ENCODE assay signal across 28 mouse cellular contexts in genomic region chr4:55366014-55366413, GRCm38 (mm10). TPM values are rescaled to one million over a fixed set of nuclear protein-coding genes. Genes with fewer than 3 reads are reported as not detected.
DNase-seq lines count a peak whose midpoint lies in the region; ATAC-seq and TF ChIP-seq lines count a peak whose summit lies in the region.
"Had no signal": no experiment of that assay in that cellular context is flagged by ENCODE, and none has a peak within 500 bp of the region (broad histone marks: within the 10 kb centered on the region; RNA-seq: fewer than 3 reads in every experiment).

No protein-coding gene starts in this region.

- no peaks in the 10 kb centered on the region for H3K27me3 ChIP-seq in CH12.LX (replicated peaks)
- H3K27me3 ChIP-seq in hindbrain, postnatal 0 days (ENCODE audit: insufficient read depth, low read length) = no peaks in the 10 kb centered on the region
- H3K27me3 ChIP-seq: forebrain, embryonic 13.5 days; liver, embryonic 13.5 days; midbrain, embryonic 12.5 days; neural tube, embryonic 13.5 days had no signal

- no peak for TF ChIP-seq RAD21 in CH12.LX (IDR thresholded peaks at IDR 0.05; ENCODE audit: low read depth, low read length)

- no peak overlapping the region for H3K9ac ChIP-seq in CH12.LX (ENCODE audit: insufficient read depth, low read depth)
- H3K9ac ChIP-seq in hindbrain, postnatal 0 days (replicated peaks; ENCODE audit: low read length) = no peak overlapping the region
- H3K9ac ChIP-seq: forebrain, embryonic 13.5 days; hindbrain, embryonic 14.5 days; liver, embryonic 13.5 days; midbrain, embryonic 12.5 days; neural tube, embryonic 13.5 days had no signal

- dilution Hi-C loops in CH12.LX (cut with MboI; ENCODE audit: extremely low pct_ligation_motif_present, extremely low pct_unique_long_range_greater_than_20kb, low sequenced_read_pairs) = no loop called here

- in situ Hi-C loops in CH12.LX (cut with MboI; ENCODE audit: low pct_ligation_motif_present, low pct_unique_long_range_greater_than_20kb, low sequenced_read_pairs) = no loop called here

- 45% methylated on average over 1 of the region's 1 CpGs for WGBS in hindbrain, postnatal 0 days

- TF ChIP-seq POLR2A in CH12.LX (IDR thresholded peaks at IDR 0.05; ENCODE audit: low read depth, low read length) = no peak

- DNase-seq in 416B (ENCODE audit: low read depth) (peak; percentile 60), CH12.LX (ENCODE audit: extremely low read depth) (peak; percentile 42)
- no peak for DNase-seq in spleen, postnatal 14 days (ENCODE audit: low spot score in 2 of 2)
- DNase-seq in hindbrain, postnatal 0 days (ENCODE audit: low spot score) = no peak
- no peak for DNase-seq in gastrocnemius, postnatal 14 days
- DNase-seq: adrenal gland, adult 2 months; adrenal gland, postnatal 36 days; cerebellum, adult 2 months; cerebellum, postnatal 14 days; gastrocnemius, adult 2 months; heart, postnatal 36 days; kidney, adult 2 months; kidney, postnatal 36 days; layer of hippocampus, postnatal 36 days; left cerebral cortex, postnatal 4 days; liver, embryonic 13.5 days; lung, adult 18-20 months; lung, postnatal 10 days; right cerebral cortex, postnatal 4 days; thymus, postnatal 4 days had no signal

- intact Hi-C loops in gastrocnemius, postnatal 14 days (cut with DNase I; ENCODE audit: low total_unique reads) = no loop called here

- H3K79me2 ChIP-seq in CH12.LX (replicated peaks; ENCODE audit: control insufficient read depth, extremely low read depth, insufficient read depth, poor library complexity, severe bottlenecking) = peaks cover 65% of the 10 kb centered on the region

- H3K4me2 ChIP-seq in CH12.LX (ENCODE audit: insufficient read depth, low read depth, poor library complexity, severe bottlenecking) = no peak overlapping the region
- no peak overlapping the region for H3K4me2 ChIP-seq in hindbrain, postnatal 0 days (ENCODE audit: low read depth, low read length)
- H3K4me2 ChIP-seq: forebrain, embryonic 13.5 days; hindbrain, embryonic 14.5 days; liver, embryonic 13.5 days; midbrain, embryonic 12.5 days; neural tube, embryonic 13.5 days had no signal

- H3K36me3 ChIP-seq in CH12.LX (replicated peaks in 1 of 2; ENCODE audit: control insufficient read depth in 1 of 2, insufficient read depth in 1 of 2, low read length in 1 of 2) = peaks cover 22 to 65% of the 10 kb centered on the region in 2 experiments
- H3K36me3 ChIP-seq in hindbrain, postnatal 0 days (ENCODE audit: insufficient read depth, low read length) = no peaks in the 10 kb centered on the region

- peaks cover 4% of the 10 kb centered on the region for H3K9me3 ChIP-seq in CH12.LX (replicated peaks; ENCODE audit: low read length)
- H3K9me3 ChIP-seq in hindbrain, postnatal 0 days (ENCODE audit: low read length) = no peaks in the 10 kb centered on the region
- H3K9me3 ChIP-seq: forebrain, embryonic 13.5 days; heart, embryonic 10.5 days; liver, embryonic 13.5 days; midbrain, embryonic 12.5 days; neural tube, embryonic 13.5 days had no signal

- TF ChIP-seq EP300 in CH12.LX (IDR thresholded peaks at IDR 0.05; ENCODE audit: low read length) = no peak

- 0 out of 2 replicates have a peak overlapping the region, but pooled peaks have one; percentile 38 for H3K27ac ChIP-seq in CH12.LX (ENCODE audit: insufficient read depth, low read depth)
- H3K27ac ChIP-seq in hindbrain, postnatal 0 days = no peak overlapping the region
- H3K27ac ChIP-seq: forebrain, embryonic 13.5 days; gastrocnemius, adult 2 months; heart, embryonic 10.5 days; hindbrain, embryonic 14.5 days; liver, embryonic 13.5 days; midbrain, embryonic 12.5 days; neural tube, embryonic 13.5 days had no signal

- H3K4me1 ChIP-seq in CH12.LX (ENCODE audit: control insufficient read depth in 1 of 2, insufficient read depth in 2 of 2) = peaks cover 2 to 31% of the 10 kb centered on the region in 2 experiments; a peak in 3 of 4 replicates
- H3K4me1 ChIP-seq in hindbrain, postnatal 0 days (ENCODE audit: insufficient read depth, low read length) = no peaks in the 10 kb centered on the region
- H3K4me1 ChIP-seq: forebrain, embryonic 13.5 days; heart, embryonic 10.5 days; midbrain, embryonic 12.5 days had no signal

- no peak for TF ChIP-seq CTCF in CH12.LX (conservative IDR thresholded peaks at IDR 0.05 in 1 of 2, IDR thresholded peaks at IDR 0.05 in 1 of 2; ENCODE audit: low read depth in 2 of 2, low read length in 2 of 2)
- TF ChIP-seq CTCF in hindbrain, postnatal 0 days (IDR thresholded peaks at IDR 0.05; ENCODE audit: low read depth) = no peak

- H3K4me3 ChIP-seq in CH12.LX (replicated peaks in 1 of 3; ENCODE audit: low read depth in 2 of 3, low read length in 2 of 3, poor library complexity in 1 of 3) = no peak overlapping the region
- no peak overlapping the region for H3K4me3 ChIP-seq in hindbrain, postnatal 0 days (ENCODE audit: low read length)
- H3K4me3 ChIP-seq: forebrain, embryonic 13.5 days; gastrocnemius, adult 2 months; heart, embryonic 10.5 days; liver, embryonic 13.5 days; midbrain, embryonic 12.5 days; neural tube, embryonic 13.5 days had no signal

- peak; percentile 86 for ATAC-seq in common myeloid progenitor, adult 5-6 weeks (replicated peaks; ENCODE audit: low read depth, poor library complexity, severe bottlenecking)
- ATAC-seq in megakaryocyte progenitor cell, adult 5-6 weeks (replicated peaks; ENCODE audit: poor library complexity) = peak; percentile 57
- ATAC-seq in hindbrain, postnatal 0 days = no peak
- ATAC-seq: activated CD4-positive, CD25-positive, alpha-beta regulatory T cell, adult 4 months; forebrain, embryonic 13.5 days had no signal

TF ChIP-seq in CH12.LX, 34 proteins besides CTCF, POLR2A, EP300 and RAD21:
- TF ChIP-seq MAX (IDR thresholded peaks at IDR 0.05; ENCODE audit: low read length) (no peak), POLR2AphosphoS2 (IDR thresholded peaks at IDR 0.05; ENCODE audit: low read depth, low read length) (no peak), SMC3 (IDR thresholded peaks at IDR 0.05; ENCODE audit: low read depth, low read length) (no peak), ETS1 (conservative IDR thresholded peaks at IDR 0.05; ENCODE audit: low read depth, low read length) (no peak), GABPA (IDR thresholded peaks at IDR 0.05; ENCODE audit: insufficient replicate concordance, low read depth, low read length) (no peak), NELFE (IDR thresholded peaks at IDR 0.05; ENCODE audit: low read depth, low read length) (no peak), USF1 (IDR thresholded peaks at IDR 0.05; ENCODE audit: low read depth, low read length) (no peak)

RNA-seq across cellular contexts. Expression of gene Rad23b, which starts 16.2 kb away (rescaled TPM):
- total RNA-seq in CH12.LX (2012; rRNA removed) (188 and 190 TPM in 2 replicates), CH12.LX (2014; rRNA removed) (394 and 436 TPM in 2 replicates)
- polyA plus RNA-seq in CH12.LX (2012; ENCODE audit: insufficient read length, low read depth) = 268 and 350 TPM in 2 replicates
- total RNA-seq in common myeloid progenitor, adult 5-6 weeks (2017) = 139 and 161 TPM in 2 replicates
- 117 and 123 TPM in 2 replicates for total RNA-seq in megakaryocyte progenitor cell, adult 5-6 weeks (2015)
- 146 and 165 TPM in 2 replicates for total RNA-seq in megakaryocyte progenitor cell, adult 5-6 weeks (2017)
- total RNA-seq in hindbrain, postnatal 0 days (2014; rRNA removed) = 282 and 307 TPM in 2 replicates
- 86.5 and 97.4 TPM in 2 replicates for polyA plus RNA-seq in hindbrain, postnatal 0 days (2015; fragmentation: Nextera tagmentation; extraction: Ambion mirVana)
- total RNA-seq in gastrocnemius, postnatal 14 days (2021) = 100 to 1,000 TPM in 1 of 2 experiments, 10 to 100 TPM in 1; 97.2 to 114 TPM

Comparison
In these comparisons a context has a peak if more than half of its experiments do, and no peak if none do; other contexts are left out.
1. DNase-seq: peak in 416B (single experiment) and CH12.LX (single experiment); none in spleen, postnatal 14 days (0 of 2), hindbrain, postnatal 0 days (single experiment) and gastrocnemius, postnatal 14 days (single experiment).